Mouse (Mus musculus) cerebellum, postnatal 25 days (tissue): ENCODE results near the gene Grm4.

ENCODE experiments used
- DNase-seq, 2 experiments: peaks; one replicate each; pipeline ENCODE4 v3.0.0; 2021; ENCODE audit warnings: mixed read lengths in 2 of 2

Gene Grm4

DNA sequence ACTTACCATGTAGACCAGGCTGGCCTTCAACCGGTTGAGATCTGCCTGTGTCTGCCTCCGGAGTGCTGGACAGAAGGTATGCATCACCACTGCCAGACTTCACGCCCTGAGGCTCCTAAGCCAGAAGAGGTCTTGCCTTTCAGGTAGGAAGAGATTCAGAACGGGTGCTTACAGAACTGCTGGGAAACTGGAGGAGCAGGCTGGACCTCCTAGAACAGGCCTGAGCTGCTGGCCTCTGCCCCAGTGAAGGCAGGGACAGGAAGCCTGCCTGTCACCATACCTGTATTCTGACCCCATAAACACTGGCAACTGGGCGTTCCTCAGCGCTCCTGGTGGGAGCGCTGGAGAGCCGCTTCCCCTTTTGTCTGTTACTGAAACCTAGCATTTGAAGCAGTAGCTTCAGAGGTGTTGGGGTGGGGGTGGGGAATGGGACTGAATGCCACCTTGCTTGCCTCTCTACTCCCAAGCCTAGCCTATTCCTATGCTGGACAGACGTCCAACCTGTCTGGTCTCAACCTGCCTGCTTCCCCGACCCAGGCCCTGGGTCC, 30.3 kb upstream of the Grm4 start:
- DNase-seq: peak in 1 of 2 experiments; percentile 19

- no peak for DNase-seq
Measured at GRCm38 (mm10) chr17:27549234-27549633, 28.0 kb upstream of the Grm4 start.

- DNase-seq: no peak
Measured at GRCm38 (mm10) chr17:27547253-27547868, 26.2 kb upstream of the Grm4 start.

- no peak for DNase-seq
Measured at GRCm38 (mm10) chr17:27546574-27547085, 25.4 kb upstream of the Grm4 start.

- DNase-seq: no peak
Measured at GRCm38 (mm10) chr17:27545991-27546390, 24.8 kb upstream of the Grm4 start.

DNA sequence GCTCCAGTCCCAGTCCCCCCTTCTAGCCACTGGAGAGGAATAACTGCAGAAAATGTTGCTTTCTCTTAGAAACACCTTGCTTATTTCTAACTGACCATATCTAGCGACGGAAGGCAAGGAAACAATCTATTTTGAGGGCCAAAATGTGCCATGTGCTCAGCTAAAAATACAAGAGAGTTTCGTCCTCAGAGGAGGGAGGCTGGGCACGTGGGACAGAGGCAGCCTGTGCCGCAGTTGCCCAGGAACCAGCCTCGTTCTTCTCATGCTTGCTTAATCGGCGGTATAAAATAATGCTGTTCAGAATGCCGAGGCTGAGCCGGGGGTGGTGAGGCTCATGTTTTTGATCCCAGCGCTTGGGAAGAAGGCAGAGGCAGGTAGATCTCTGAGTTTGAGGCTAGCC, 23.3 kb upstream of the Grm4 start:
- DNase-seq: no peak

- DNase-seq: peak in 1 of 2 experiments; percentile 51
Measured at GRCm38 (mm10) chr17:27541984-27542383, 20.8 kb upstream of the Grm4 start.

DNA sequence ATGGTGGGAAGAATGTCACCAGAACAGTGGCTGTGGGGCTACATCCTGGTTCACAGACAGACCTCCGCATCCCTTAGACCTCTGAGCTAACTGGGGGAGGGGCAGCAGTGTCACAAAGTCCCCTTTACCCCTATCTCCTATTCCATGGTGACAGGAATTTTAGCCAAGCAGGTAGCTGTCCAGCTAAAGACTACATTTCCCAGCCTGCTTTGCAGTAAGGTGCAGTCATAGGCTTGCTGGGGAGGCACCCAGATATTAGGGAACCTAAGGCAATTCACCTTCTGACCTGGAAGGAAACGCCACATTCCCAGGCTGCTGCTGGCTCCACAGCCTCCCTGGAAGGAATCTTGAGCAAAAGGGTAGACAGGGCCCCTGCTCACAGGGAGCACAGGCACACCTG, 20.1 kb upstream of the Grm4 start:
- no peak for DNase-seq

DNA sequence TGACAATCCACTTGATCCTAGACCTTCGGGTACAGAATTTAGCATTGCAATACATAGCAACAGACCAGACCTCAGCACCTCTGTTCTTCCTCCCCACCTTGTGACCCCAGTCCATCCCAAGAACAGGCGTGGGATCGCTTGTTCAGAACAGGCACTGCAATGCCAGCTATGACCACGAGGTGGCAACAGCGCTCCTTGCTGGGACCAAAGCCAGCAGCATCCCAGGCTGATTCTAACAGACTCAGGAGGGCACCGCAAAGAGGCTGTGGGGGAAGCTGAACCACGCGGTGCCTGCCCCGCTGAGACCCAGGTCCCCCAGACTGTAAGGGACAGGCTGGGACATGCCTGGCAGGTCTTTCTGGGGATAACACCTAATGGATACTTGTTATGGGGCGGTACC, 13.5 kb upstream of the Grm4 start:
- DNase-seq: peak; percentile 96

DNA sequence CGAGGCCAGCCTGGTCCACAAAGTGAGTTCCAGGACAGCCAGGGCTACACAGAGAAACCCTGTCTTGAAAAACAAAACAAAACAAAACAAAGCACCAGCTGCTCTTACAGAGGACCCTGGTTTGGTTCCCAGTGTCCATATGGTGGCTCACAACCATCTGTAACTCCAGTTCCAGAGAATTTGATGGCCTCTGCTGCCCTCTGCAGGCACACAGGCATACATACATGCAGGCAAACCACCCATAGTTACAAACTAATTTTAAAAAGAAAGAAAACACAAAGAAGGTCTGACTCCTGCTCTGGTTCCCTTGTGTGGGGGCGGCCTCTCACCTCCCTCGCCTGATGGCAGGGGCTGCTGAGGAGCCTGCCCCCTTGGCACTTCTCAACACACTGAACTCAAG, 12.2 kb upstream of the Grm4 start:
- no peak for DNase-seq

DNA sequence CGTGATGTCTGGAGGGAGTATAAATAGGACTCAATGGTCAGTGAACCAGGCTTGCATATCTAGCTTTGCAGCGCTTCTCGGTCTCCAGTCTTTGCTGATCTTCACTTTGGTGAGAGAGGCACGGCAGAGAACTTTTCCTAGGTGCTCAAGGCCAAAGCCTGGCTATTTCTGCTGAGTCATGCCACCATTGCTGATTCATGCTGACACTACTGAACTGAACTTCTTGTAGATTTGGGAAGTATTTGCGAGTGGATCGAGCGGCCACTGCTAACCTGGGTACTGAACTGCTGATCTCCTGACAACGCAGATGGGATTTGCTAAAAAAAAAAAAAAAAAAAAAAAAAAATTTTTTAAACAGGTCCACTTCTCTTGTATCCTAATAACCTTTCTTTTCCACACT, 10.9 kb upstream of the Grm4 start:
- DNase-seq: no peak

GRCm38 (mm10) chr17:27528767-27529166, 7.6 kb upstream of the Grm4 start:
- DNase-seq: no peak

DNA sequence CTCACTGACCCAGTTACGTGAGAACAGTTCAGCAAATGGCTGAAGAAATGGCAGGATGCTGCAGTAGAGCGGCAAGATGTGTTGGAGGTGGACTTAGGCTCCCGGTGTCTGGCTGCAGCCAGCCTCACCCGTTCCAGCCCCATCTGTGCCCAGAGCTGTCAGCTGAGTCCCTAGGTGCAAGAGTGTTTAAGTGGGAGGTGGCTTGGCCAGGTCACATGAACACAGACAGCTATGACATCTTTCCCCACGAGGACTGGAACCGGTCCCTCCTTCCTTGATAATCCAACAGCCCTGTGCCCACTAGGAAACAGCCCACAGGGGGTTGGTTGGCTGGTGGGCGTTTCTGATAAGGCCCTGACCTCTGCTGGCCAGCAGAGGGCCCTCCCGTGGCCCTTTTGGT, 6.8 kb upstream of the Grm4 start:
- peak in 1 of 2 experiments; percentile 28 for DNase-seq

DNA sequence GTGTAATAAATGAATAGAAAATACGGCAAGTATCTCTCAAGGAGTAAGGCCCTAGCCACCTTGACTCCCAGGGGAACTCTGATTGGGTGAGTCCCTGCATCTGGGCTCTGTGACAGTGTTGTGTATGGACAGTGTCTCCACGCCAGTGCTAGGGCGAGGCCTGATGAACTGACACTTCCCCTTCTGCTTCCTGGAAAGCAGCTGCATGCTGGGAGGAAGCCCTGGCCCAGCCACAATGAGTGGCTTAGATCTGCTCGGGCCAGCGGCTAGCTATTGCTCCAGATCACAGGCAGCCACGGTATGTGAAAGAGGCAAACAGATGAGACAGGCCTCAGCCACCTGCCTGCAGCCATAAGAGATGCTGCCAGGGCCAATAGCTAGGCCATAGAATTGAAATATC, 6.0 kb upstream of the Grm4 start:
- DNase-seq: no peak

- peak; percentile 48 to 58 for DNase-seq
Measured at GRCm38 (mm10) chr17:27523121-27523520, 1.9 kb upstream of the Grm4 start.

- peak; percentile 88 to 91 for DNase-seq
Measured at GRCm38 (mm10) chr17:27520557-27520956, 646 bp downstream of the Grm4 start.

- DNase-seq: peak; percentile 21 to 47
Measured at GRCm38 (mm10) chr17:27518700-27519595, 2.3 kb downstream of the Grm4 start.

DNA sequence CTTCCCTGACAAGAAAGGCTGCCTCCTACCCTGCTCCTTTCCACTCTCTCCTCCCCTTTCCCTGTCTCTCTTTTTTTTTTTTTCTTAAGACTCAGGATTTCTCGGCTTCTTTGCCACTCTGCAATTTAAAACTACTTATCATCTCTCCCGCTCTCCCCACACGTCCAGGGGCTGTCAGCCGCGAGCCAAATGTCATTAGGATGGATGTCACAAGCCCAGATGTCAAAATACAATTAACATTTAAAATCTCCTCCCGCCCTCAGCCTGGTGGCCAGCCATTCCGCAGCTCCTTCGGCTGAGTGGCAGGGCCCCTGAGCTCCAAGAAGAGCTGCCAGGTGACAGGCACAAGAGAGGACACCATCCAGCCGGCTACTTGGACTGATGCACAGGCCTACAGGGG, 2.9 kb downstream of the Grm4 start:
- DNase-seq: peak; percentile 30 to 33

- peak; percentile 44 to 58 for DNase-seq
Measured at GRCm38 (mm10) chr17:27513916-27514762, 7.1 kb downstream of the Grm4 start.

DNA sequence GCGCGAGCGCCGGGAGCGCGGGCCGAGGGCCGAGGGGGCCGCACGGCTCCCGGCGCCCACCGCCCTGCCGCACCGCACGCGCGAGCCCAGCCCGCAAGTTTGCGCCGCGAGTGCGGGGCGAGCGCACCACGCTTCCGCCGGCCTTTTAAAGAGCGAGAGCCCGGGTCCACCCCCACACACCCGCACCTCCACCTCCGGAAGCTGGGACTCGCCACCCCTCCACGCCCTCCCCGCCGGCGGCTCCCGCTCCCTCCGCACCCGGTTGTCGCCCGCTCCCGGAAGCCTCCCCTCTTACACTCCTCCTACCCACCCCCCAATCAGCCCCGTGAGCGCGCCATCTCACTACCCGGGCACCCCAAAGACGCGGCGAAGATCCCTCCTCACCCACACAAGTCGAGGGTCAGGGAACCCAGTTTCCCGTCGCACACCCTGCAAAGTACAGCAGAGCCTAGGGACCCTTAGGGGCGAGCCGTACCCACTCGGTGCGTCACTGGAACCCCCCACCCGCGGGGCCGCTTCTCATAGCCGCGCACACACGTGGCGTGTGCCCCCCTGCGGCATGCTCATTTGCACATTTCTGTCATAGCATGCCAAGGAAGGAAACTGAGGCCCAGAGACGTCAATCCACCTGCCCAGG, 7.8 kb downstream of the Grm4 start:
- DNase-seq: peak; percentile 88 to 92

- DNase-seq: peak; percentile 64 to 70
Measured at GRCm38 (mm10) chr17:27512619-27513161, 8.5 kb downstream of the Grm4 start.
